Mouse (Mus musculus): ENCODE measurements around the gene Dut. TPM values are rescaled to one million over a fixed set of nuclear protein-coding genes. Genes with fewer than 3 reads are reported as not detected.
A peak's percentile ranks its signal among the peaks of the same experiment; 100 is the strongest.

The Dut gene
- polyA plus RNA-seq (2015; fragmentation: Nextera tagmentation; extraction: Ambion mirVana): 90.3 and 97.6 TPM in 2 replicates

DNA sequence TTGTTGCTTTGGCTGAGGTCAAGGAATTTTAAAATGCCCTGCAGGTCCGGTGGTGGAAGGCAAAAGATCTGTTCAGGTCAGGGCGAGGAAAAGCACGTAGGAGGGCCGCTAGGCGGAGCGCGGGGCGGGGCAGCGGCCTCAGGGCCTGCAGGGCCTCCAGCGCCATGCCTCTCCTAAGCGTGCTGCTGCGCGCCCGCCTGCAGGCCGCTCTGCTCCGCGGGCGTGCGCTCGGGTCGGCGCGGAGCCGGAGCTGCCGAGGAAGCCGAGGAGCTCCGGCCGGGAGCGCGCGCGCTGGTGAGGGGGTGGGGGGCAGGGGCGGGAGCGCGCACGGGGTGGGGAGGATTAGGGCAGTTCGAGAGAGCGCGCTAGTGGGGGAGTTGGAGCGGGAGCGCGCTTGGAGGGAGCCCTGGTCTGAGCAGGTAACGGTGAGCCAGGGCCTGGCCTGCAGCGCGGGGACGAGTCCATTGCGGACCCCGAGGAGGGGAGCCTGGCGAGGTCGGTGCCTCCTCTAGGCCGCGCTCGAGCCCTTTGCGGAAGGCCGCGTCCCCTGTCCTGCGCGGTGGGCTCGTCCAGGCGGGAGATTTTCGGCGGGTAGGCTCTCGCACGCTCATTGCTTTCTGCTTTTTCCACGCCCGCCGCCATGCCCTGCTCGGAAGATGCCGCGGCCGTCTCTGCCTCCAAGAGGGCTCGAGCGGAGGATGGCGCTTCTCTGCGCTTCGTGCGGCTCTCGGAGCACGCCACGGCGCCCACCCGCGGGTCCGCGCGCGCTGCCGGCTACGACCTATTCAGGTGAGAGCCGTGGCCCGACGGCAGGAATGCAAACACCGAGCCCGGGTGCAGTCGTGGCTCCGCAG, at the start of gene Dut:
Gene Dut (plus strand): TSS at position 83 of the 854 bp plus-strand sequence.
- H3K9me3 ChIP-seq (replicated peaks; ENCODE audit: control insufficient read depth, low read length): no peaks in the 10 kb centered on the region
- H3K4me1 ChIP-seq (ENCODE audit: control insufficient read depth, insufficient read depth, low read length): peaks cover 16% of the 10 kb centered on the region
- H3K27me3 ChIP-seq (ENCODE audit: control insufficient read depth, insufficient read depth, low read length): no peaks in the 10 kb centered on the region
- H3K27ac ChIP-seq (ENCODE audit: low read length): peak within 1 kb of the TSS; percentile 94
- peak within 1 kb of the TSS; percentile 84 for H3K4me2 ChIP-seq (ENCODE audit: low read depth, low read length)
- peaks cover 9% of the 10 kb centered on the region; the same call in 1 of the 2 replicates for H3K36me3 ChIP-seq (ENCODE audit: control insufficient read depth, insufficient read depth, low read length)
- under 1% methylated on average over 95 of the region's 96 CpGs for WGBS
- peak within 1 kb of the TSS; percentile 85 for H3K4me3 ChIP-seq (replicated peaks; ENCODE audit: low read length)
- peak within 1 kb of the TSS; percentile 86 for H3K9ac ChIP-seq (ENCODE audit: low read length)
- ATAC-seq (ENCODE audit: insufficient read depth, low FRiP score): peak; percentile 99

DNA sequence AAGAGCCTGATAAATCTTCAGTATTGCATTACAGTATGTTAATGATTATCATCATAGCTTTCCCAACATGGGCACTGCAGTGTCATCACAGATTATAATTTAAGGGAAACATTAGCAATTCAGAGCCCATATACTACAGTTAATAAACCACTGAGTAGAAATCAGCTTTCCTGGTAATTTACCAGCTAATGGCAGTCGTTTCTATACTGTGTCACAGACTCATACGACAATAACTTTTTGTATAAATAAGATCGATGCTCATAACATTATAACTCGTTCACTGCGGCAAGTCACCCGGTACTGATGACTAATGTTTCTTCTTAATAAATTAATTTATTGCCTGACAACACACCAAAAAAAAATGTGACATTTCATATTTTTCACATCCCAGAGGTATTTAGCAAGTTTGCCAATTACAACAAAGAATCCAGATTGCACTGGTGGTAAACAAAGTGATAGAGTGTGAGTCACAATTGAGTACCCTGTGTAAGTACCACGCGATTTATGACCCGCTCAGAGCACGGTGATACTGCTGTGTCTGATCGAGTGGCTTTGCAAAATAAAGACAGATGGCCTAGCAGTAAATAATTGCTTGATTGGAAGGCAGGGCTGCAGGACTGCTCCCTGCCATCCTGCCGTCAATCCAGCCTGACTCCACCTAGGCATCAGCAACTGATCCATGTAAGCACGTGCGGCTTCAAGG, 37.9 kb upstream of the Dut start:
- H3K4me1 ChIP-seq (ENCODE audit: control insufficient read depth, insufficient read depth, low read length): 0 out of 2 replicates have a peak, but pooled peaks cover 3% of the 10 kb centered on the region
- no peaks in the 10 kb centered on the region for H3K9me3 ChIP-seq (replicated peaks; ENCODE audit: control insufficient read depth, low read length)
- no peak overlapping the region for H3K9ac ChIP-seq (ENCODE audit: low read length)
- H3K4me3 ChIP-seq (replicated peaks; ENCODE audit: low read length): no peak overlapping the region
- no peaks in the 10 kb centered on the region for H3K27me3 ChIP-seq (ENCODE audit: control insufficient read depth, insufficient read depth, low read length)
- H3K27ac ChIP-seq (ENCODE audit: low read length): no peak overlapping the region
- WGBS: 65% methylated on average over 14 of the region's 14 CpGs
- no peak for ATAC-seq (ENCODE audit: insufficient read depth, low FRiP score)
- H3K4me2 ChIP-seq (ENCODE audit: low read depth, low read length): no peak overlapping the region
- no peaks in the 10 kb centered on the region for H3K36me3 ChIP-seq (ENCODE audit: control insufficient read depth, insufficient read depth, low read length)

DNA sequence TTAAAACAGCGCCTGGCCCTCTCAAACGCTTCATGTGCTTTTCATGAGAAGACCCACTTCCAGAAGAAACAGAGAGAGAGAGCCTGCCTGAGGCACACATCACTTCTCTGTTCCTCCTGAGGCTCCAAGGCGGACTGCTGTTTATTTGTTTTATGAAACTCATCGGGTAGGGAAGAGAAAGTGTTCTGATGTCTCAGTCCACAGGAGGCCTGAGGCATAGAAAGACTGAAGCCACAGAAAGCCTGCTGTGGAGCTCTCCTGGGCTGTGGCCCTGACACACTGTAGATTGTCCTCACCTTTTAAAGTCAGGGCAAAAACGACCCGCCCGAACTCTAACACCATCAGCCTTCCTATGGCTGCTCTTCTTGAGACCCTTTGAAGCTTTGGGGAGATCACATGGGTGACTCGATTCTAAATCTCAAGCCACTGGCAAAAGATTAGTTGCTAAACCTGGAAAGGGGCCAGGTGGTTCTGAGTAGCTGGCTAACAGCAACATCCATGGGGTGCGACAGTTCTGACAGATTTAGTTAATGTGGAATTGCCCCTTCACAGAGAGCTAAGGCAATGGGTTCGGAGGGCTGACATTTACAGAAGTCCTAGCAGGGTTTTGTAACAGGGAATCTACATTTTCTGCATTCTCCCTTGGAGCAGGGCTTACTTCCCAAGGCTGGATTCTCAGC, 35.0 kb upstream of the Dut start:
- no peak overlapping the region for H3K4me2 ChIP-seq (ENCODE audit: low read depth, low read length)
- WGBS: 56% methylated on average over 10 of the region's 10 CpGs

DNA sequence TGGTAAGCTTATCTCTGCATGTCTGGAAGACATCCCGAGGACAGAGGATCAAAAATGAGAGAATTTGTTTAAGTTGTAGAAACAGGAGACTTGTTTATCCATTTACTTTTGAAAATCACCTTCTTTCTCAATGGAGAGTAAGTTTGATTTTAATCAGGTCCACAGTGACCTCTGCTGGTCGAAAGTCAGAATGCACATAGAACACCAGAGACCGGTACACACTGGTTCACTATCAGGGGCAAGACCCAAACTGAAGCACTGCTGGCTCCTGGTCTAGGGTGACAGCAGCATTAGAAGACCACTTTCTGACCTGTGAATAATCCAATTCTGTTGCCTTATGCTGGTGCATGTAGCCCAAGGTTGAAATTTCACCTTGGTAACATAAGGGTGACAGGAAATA, 32.4 kb upstream of the Dut start:
- no peak for ATAC-seq (ENCODE audit: insufficient read depth, low FRiP score)
- Histone ChIP-seq H3K4me1 (ENCODE audit: control insufficient read depth, insufficient read depth, low read length) (0 out of 2 replicates have a peak, but pooled peaks cover 3% of the 10 kb centered on the region), H3K4me3 (replicated peaks; ENCODE audit: low read length) (no peak overlapping the region), H3K9me3 (replicated peaks; ENCODE audit: control insufficient read depth, low read length) (no peaks in the 10 kb centered on the region), H3K27me3 (ENCODE audit: control insufficient read depth, insufficient read depth, low read length) (no peaks in the 10 kb centered on the region), H3K36me3 (ENCODE audit: control insufficient read depth, insufficient read depth, low read length) (no peaks in the 10 kb centered on the region), H3K9ac (ENCODE audit: low read length) (no peak overlapping the region), H3K27ac (ENCODE audit: low read length) (no peak overlapping the region), H3K4me2 (ENCODE audit: low read depth, low read length) (no peak overlapping the region)
- WGBS: 2% methylated on average over 3 of the region's 3 CpGs

More for the DNA sequence above, 35.0 kb upstream of the Dut start:
- no peak for ATAC-seq (ENCODE audit: insufficient read depth, low FRiP score)
- Histone ChIP-seq H3K27ac (ENCODE audit: low read length) (no peak overlapping the region), H3K4me1 (ENCODE audit: control insufficient read depth, insufficient read depth, low read length) (0 out of 2 replicates have a peak, but pooled peaks cover 3% of the 10 kb centered on the region), H3K4me3 (replicated peaks; ENCODE audit: low read length) (no peak overlapping the region), H3K9me3 (replicated peaks; ENCODE audit: control insufficient read depth, low read length) (no peaks in the 10 kb centered on the region), H3K9ac (ENCODE audit: low read length) (no peak overlapping the region), H3K27me3 (ENCODE audit: control insufficient read depth, insufficient read depth, low read length) (no peaks in the 10 kb centered on the region), H3K36me3 (ENCODE audit: control insufficient read depth, insufficient read depth, low read length) (no peaks in the 10 kb centered on the region)

DNA sequence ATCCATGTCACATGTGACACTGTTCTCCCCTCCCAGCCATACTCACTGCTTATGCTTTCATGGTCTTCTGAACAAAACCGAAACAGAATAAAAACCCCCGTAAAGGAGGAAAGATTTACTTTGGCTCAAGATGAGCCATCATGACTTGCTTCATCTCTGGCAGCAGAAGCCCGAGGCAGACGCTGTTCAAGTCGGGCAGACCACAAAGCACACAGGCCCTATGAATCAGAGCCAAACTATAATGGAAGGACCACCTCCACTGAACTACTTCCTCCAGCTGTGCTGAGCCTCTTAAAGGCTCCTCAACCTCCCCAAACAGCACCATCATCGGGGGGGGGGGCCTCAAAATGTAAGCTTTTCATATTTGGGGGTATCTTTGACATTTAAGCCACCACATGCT, 29.7 kb upstream of the Dut start:
- H3K4me2 ChIP-seq (ENCODE audit: low read depth, low read length): no peak overlapping the region
- H3K9ac ChIP-seq (ENCODE audit: low read length): no peak overlapping the region
- H3K36me3 ChIP-seq (ENCODE audit: control insufficient read depth, insufficient read depth, low read length): no peaks in the 10 kb centered on the region
- no peaks in the 10 kb centered on the region for H3K9me3 ChIP-seq (replicated peaks; ENCODE audit: control insufficient read depth, low read length)
- no peaks in the 10 kb centered on the region for H3K27me3 ChIP-seq (ENCODE audit: control insufficient read depth, insufficient read depth, low read length)
- no peak overlapping the region for H3K4me3 ChIP-seq (replicated peaks; ENCODE audit: low read length)
- no peak for ATAC-seq (ENCODE audit: insufficient read depth, low FRiP score)
- no peak overlapping the region for H3K27ac ChIP-seq (ENCODE audit: low read length)
- no peaks in the 10 kb centered on the region for H3K4me1 ChIP-seq (ENCODE audit: control insufficient read depth, insufficient read depth, low read length)
- 59% methylated on average over 6 of the region's 6 CpGs for WGBS

DNA sequence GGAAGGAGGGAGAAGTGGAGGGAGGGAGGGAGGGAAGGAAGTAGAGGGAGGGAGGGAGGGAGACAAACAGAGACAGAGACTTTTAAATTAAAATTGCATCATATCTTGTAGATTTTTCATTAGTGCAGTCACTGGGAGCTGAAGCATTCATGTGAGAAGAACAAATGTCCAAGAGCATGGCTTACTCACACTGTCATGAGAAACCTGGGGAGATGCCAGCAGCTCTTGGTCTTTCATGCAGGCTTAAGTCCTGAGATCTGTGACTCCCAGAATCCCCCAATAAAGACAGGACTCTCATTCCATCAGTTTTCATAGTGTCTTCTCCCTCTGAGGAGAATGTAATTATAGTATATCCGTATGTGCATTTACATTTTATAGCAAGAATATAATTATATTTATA, 28.4 kb upstream of the Dut start:
- no peak overlapping the region for H3K4me3 ChIP-seq (replicated peaks; ENCODE audit: low read length)
- H3K36me3 ChIP-seq (ENCODE audit: control insufficient read depth, insufficient read depth, low read length): no peaks in the 10 kb centered on the region
- no peak for ATAC-seq (ENCODE audit: insufficient read depth, low FRiP score)
- 92% methylated on average over 1 of the region's 1 CpGs for WGBS
- no peak overlapping the region for H3K4me2 ChIP-seq (ENCODE audit: low read depth, low read length)
- H3K27ac ChIP-seq (ENCODE audit: low read length): no peak overlapping the region
- H3K9ac ChIP-seq (ENCODE audit: low read length): no peak overlapping the region
- no peaks in the 10 kb centered on the region for H3K9me3 ChIP-seq (replicated peaks; ENCODE audit: control insufficient read depth, low read length)
- H3K4me1 ChIP-seq (ENCODE audit: control insufficient read depth, insufficient read depth, low read length): no peaks in the 10 kb centered on the region
- no peaks in the 10 kb centered on the region for H3K27me3 ChIP-seq (ENCODE audit: control insufficient read depth, insufficient read depth, low read length)

DNA sequence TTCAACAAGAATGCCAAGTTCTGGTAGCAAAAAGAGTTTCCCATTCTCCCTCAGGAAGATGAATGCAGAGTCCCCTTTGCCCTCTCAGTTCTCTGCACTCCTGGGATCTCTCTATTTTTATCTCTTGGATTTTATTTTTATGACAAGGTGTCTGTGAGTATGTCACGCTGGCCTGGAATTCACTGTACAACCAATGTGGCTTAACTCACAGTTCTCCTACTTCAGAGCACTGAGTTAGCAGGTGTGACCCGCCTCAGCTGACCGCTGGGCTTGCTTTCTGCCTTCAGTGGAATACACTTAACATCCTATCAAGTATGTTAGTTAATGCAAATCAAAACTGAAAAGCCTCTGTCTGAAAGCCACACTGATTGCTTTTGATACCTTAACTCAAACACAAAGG, 27.7 kb upstream of the Dut start:
- no peaks in the 10 kb centered on the region for H3K27me3 ChIP-seq (ENCODE audit: control insufficient read depth, insufficient read depth, low read length)
- H3K4me3 ChIP-seq (replicated peaks; ENCODE audit: low read length): no peak overlapping the region
- H3K9me3 ChIP-seq (replicated peaks; ENCODE audit: control insufficient read depth, low read length): no peaks in the 10 kb centered on the region
- no peak overlapping the region for H3K27ac ChIP-seq (ENCODE audit: low read length)
- no peaks in the 10 kb centered on the region for H3K36me3 ChIP-seq (ENCODE audit: control insufficient read depth, insufficient read depth, low read length)
- no peak for ATAC-seq (ENCODE audit: insufficient read depth, low FRiP score)
- no peak overlapping the region for H3K4me2 ChIP-seq (ENCODE audit: low read depth, low read length)
- H3K9ac ChIP-seq (ENCODE audit: low read length): no peak overlapping the region
- WGBS: 75% methylated on average over 3 of the region's 3 CpGs
- no peaks in the 10 kb centered on the region for H3K4me1 ChIP-seq (ENCODE audit: control insufficient read depth, insufficient read depth, low read length)

DNA sequence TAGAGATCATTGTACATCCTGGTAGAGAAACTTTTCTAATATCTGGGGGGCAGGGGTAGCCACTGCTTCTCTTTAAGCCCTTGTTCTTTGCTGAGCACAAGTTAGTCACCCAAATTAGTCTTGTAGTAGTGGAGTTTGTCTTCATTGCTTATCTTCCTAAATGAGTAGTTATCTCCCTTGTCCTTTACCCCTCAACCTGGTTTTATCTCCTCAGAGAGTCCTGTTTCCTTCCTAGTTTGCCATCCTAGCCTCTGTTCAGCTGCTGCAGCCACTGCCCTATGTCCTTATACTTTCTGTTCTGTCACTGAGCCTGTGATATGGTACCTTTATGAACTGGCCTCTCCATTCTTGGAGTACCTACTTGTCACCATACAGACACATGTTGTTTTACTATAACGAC, 25.3 kb upstream of the Dut start:
- Histone ChIP-seq H3K36me3 (ENCODE audit: control insufficient read depth, insufficient read depth, low read length) (no peaks in the 10 kb centered on the region), H3K4me2 (ENCODE audit: low read depth, low read length) (no peak overlapping the region), H3K27ac (ENCODE audit: low read length) (no peak overlapping the region), H3K4me1 (ENCODE audit: control insufficient read depth, insufficient read depth, low read length) (no peaks in the 10 kb centered on the region), H3K9me3 (replicated peaks; ENCODE audit: control insufficient read depth, low read length) (no peaks in the 10 kb centered on the region), H3K9ac (ENCODE audit: low read length) (no peak overlapping the region), H3K4me3 (replicated peaks; ENCODE audit: low read length) (no peak overlapping the region), H3K27me3 (ENCODE audit: control insufficient read depth, insufficient read depth, low read length) (no peaks in the 10 kb centered on the region)
- 78% methylated on average over 1 of the region's 1 CpGs for WGBS
- ATAC-seq (ENCODE audit: insufficient read depth, low FRiP score): no peak

All from stomach, embryonic 16.5 days (tissue).